Mouse (Mus musculus): ENCODE measurements around the gene Ift140. TPM values are rescaled to one million over a fixed set of nuclear protein-coding genes. Genes with fewer than 3 reads are reported as not detected.

The Ift140 gene
- polyA plus RNA-seq (2015; fragmentation: Nextera tagmentation; extraction: Ambion mirVana) = 9.8 and 14.3 TPM in 2 replicates

DNA sequence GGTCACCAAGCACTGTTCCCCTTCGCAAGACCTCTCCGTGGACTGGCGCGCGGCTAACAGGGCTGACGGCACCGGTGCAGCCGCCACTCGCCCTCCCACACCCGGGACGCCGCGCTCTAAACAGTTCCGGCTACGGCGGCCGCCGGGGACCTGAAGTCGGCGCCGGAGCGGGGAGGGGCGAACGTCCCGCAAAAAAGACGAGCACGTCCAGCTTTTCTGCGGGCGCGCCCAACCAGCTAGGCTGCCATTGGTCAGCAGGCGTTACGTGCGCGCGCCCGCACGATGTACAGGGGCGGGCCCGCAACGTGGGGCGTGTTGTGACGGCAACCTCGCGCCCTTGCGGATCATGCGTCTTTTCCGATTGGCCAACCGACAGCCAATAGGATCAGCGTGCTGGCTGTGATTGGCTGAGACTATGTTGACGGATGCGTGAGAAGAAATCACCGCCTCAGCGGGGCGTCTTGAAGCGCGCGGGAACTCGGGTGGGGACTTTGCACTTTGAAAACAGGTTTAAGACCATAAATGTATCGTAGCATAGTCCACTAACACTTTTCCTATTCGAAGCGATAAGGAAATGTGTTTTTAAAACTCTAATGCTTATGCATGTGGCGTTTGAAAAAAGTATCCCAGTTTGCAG, at the start of gene Ift140, which contains the start of gene Cramp1l:
Ift140 (plus strand) TSS at position 431 of the 637 bp plus-strand sequence.
Cramp1l (minus strand) TSS at position 134 of the 637 bp plus-strand sequence.

DNA sequence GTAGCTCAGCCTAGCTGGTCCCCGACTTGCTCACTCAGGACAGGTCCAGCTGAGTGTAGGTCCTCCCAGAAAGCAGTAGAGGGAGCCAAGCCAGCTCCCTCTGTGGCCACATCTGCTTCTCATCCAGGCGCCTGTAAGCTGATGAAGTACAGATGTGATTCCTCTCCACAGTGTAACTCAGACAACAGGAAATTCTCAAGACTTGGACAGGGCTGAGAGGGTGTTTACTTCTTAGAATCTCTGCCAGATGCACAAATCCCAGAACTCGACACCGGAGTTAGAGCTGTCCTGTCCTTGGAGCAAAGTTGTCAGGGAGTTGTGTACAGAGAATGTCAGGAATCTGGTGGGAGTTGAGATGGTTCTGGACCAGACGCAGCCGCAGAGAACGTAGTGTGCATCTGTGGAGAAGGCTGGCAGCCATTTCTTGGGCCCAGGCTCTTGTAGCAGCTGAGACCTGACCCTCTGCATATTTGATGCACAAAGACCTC, 67.6 kb downstream of the Ift140 start, which contains the start of gene Tmem204:
Tmem204 (minus strand) TSS at position 148 of the 488 bp plus-strand sequence.

DNA sequence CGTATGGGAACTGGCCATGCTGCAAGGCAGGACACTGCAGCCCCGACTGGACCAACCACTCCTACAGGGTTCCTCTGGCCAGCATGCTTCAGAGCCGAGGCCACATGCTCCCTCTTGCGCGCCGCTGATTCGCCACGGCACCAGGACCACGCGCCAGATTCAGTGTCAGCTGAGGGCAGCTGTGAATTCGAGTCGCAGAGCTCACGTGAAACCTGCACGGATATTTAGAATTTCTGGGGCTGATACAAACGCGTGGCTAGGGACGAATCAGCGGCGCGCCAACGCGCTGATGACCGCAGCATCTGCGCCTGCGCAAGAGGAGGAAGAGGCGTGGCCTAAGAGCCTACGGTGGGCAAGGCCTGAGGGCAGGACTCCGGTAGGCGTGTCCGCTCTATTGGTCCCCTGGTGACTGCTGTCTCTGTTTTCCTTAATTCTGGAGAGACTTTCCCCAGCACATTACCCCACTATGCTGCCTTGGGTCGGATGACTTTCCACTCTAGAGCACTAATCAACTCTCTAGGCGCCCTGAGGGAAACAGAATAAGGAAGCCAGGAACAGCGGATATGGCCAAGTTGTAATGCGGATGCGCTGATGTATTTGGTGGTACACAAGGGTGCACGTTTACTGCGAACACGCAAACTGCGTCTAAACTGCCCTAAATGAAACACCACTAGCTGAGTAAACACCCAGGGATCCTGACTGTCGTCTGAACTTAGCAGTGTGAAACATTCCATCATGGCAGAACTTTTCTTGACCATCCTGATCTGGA, 100.0 kb downstream of the Ift140 start, which contains the start of gene Telo2:
Telo2 (minus strand) TSS at position 304 of the 769 bp plus-strand sequence.

DNA sequence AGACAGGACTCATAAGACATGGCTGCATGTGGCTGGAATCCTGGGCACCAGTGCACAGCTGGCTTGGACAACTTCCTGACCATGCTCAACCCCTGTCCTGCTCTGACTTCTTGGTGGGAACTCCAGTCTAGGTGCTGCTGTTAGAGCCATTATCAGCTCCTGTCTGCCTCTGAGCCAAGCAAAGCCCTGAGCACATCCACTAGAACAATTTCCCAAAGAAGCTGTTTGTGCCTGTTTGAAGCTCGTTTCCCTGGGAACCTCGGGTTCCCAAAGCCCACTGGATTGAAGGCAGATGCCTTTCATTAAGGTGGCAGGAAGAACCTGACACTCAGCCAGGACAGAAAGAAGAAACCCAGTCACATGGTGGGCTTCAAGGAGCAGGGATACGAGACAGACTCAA, 104.5 kb downstream of the Ift140 start, which contains the start of gene Ptx4:
Ptx4 (plus strand) TSS at position 355 of the 400 bp plus-strand sequence.

DNA sequence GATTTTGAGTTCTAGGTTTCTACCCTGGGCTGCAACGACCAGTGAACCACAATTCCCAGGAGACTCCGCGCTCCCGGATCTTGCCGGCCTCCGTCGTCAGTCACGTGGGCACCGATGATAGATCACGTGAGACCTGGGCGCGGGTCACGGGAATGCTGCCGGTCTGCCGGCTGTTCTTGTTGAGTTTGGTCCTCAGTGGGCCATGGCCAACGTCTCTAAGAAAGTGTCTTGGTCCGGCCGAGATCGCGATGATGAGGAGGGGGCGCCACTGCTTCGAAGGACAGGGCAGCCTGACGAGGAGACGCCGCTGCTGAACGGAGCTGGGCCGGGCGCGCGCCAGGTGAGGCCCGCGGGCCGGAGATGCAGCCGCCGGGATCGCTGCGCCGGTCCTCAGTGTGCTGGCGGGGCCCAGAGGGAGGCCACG, 117.4 kb downstream of the Ift140 start, which contains the start of gene Clcn7:
Clcn7 (plus strand) TSS at position 117 of the 424 bp plus-strand sequence.

Other genes starting within 250 kb of the Ift140 start
- gene Meiob, start 211.8 kb upstream of the Ift140 start, polyA plus RNA-seq (2015; fragmentation: Nextera tagmentation; extraction: Ambion mirVana) = 1.0 and 1.3 TPM in 2 replicates
- 56.0 and 73.6 TPM in 2 replicates for gene Hagh, start 175.9 kb upstream of the Ift140 start, polyA plus RNA-seq (2015; fragmentation: Nextera tagmentation; extraction: Ambion mirVana)
- gene Fahd1, start 165.7 kb upstream of the Ift140 start, polyA plus RNA-seq (2015; fragmentation: Nextera tagmentation; extraction: Ambion mirVana) = 19.9 and 26.7 TPM in 2 replicates
- 0.32 and 0.88 TPM in 2 replicates for gene Igfals, start 150.1 kb upstream of the Ift140 start, polyA plus RNA-seq (2015; fragmentation: Nextera tagmentation; extraction: Ambion mirVana)
- gene Nubp2, start 129.7 kb upstream of the Ift140 start, polyA plus RNA-seq (2015; fragmentation: Nextera tagmentation; extraction: Ambion mirVana) = 47.2 and 66.1 TPM in 2 replicates
- gene Spsb3, start 129.4 kb upstream of the Ift140 start, polyA plus RNA-seq (2015; fragmentation: Nextera tagmentation; extraction: Ambion mirVana) = 35.1 and 41.0 TPM in 2 replicates
- gene Eme2, start 121.0 kb upstream of the Ift140 start, polyA plus RNA-seq (2015; fragmentation: Nextera tagmentation; extraction: Ambion mirVana) = 23.7 and 39.5 TPM in 2 replicates
- gene Mrps34, start 121.0 kb upstream of the Ift140 start, polyA plus RNA-seq (2015; fragmentation: Nextera tagmentation; extraction: Ambion mirVana) = 124 and 213 TPM in 2 replicates
- gene Nme3, start 119.6 kb upstream of the Ift140 start, polyA plus RNA-seq (2015; fragmentation: Nextera tagmentation; extraction: Ambion mirVana) = 122 and 135 TPM in 2 replicates
- gene Mapk8ip3, start 79.1 kb upstream of the Ift140 start, polyA plus RNA-seq (2015; fragmentation: Nextera tagmentation; extraction: Ambion mirVana) = 22.8 and 25.6 TPM in 2 replicates
- gene Jpt2, start 55.4 kb upstream of the Ift140 start, polyA plus RNA-seq (2015; fragmentation: Nextera tagmentation; extraction: Ambion mirVana) = 40.1 and 42.0 TPM in 2 replicates
- gene Cramp1l, start 297 bp upstream of the Ift140 start, polyA plus RNA-seq (2015; fragmentation: Nextera tagmentation; extraction: Ambion mirVana) = 4.4 and 4.6 TPM in 2 replicates
- gene Tmem204, start 67.5 kb downstream of the Ift140 start, polyA plus RNA-seq (2015; fragmentation: Nextera tagmentation; extraction: Ambion mirVana) = 47.0 and 48.5 TPM in 2 replicates
- 17.3 and 18.1 TPM in 2 replicates for gene Telo2, start 99.9 kb downstream of the Ift140 start, polyA plus RNA-seq (2015; fragmentation: Nextera tagmentation; extraction: Ambion mirVana)
- 0.17 and 0.25 TPM in 2 replicates for gene Ptx4, start 104.7 kb downstream of the Ift140 start, polyA plus RNA-seq (2015; fragmentation: Nextera tagmentation; extraction: Ambion mirVana)
- 11.8 and 20.7 TPM in 2 replicates for gene Clcn7, start 117.3 kb downstream of the Ift140 start, polyA plus RNA-seq (2015; fragmentation: Nextera tagmentation; extraction: Ambion mirVana)
- gene Ccdc154, start 146.4 kb downstream of the Ift140 start, polyA plus RNA-seq (2015; fragmentation: Nextera tagmentation; extraction: Ambion mirVana) = 0.06 TPM in 1 of 2 replicates, not detected in the other
- gene Gm38655, start 159.4 kb downstream of the Ift140 start, polyA plus RNA-seq (2015; fragmentation: Nextera tagmentation; extraction: Ambion mirVana) = 0.33 and 0.40 TPM in 2 replicates
- 34.5 and 37.5 TPM in 2 replicates for gene BC003965, start 168.5 kb downstream of the Ift140 start, polyA plus RNA-seq (2015; fragmentation: Nextera tagmentation; extraction: Ambion mirVana)
- gene Unkl, start 172.3 kb downstream of the Ift140 start, polyA plus RNA-seq (2015; fragmentation: Nextera tagmentation; extraction: Ambion mirVana) = 6.8 and 7.2 TPM in 2 replicates
- gene Gnptg, start 224.0 kb downstream of the Ift140 start, polyA plus RNA-seq (2015; fragmentation: Nextera tagmentation; extraction: Ambion mirVana) = 69.2 and 75.2 TPM in 2 replicates
- gene Tsr3, start 224.1 kb downstream of the Ift140 start, polyA plus RNA-seq (2015; fragmentation: Nextera tagmentation; extraction: Ambion mirVana) = 59.7 and 65.7 TPM in 2 replicates
- gene Baiap3, start 240.3 kb downstream of the Ift140 start, polyA plus RNA-seq (2015; fragmentation: Nextera tagmentation; extraction: Ambion mirVana) = 7.5 and 11.9 TPM in 2 replicates